Mouse (Mus musculus) ES-Bruce4 (cell line): ENCODE measurements around the gene Spata31d1a. TPM values are rescaled to one million over a fixed set of nuclear protein-coding genes. Genes with fewer than 3 reads are reported as not detected.
A peak's percentile ranks its signal among the peaks of the same experiment; 100 is the strongest.

Source experiments
- H3K27ac ChIP-seq: 2 replicates; pipeline ENCODE4 v1.5.1; 2012; ENCODE audit warnings: low read length, inconsistent platforms; ENCODE audit not compliant: insufficient read depth
- H3K27me3 ChIP-seq: 2 replicates; pipeline ENCODE4 v1.6.1; 2012; ENCODE audit warnings: mild to moderate bottlenecking, low read length, inconsistent platforms; ENCODE audit not compliant: control insufficient read depth, poor library complexity, insufficient read depth, severe bottlenecking
- H3K36me3 ChIP-seq: 2 replicates; pipeline ENCODE4 v1.6.1; 2012; ENCODE audit warnings: inconsistent platforms, mild to moderate bottlenecking, low read length, moderate library complexity; ENCODE audit not compliant: control insufficient read depth, poor library complexity, insufficient read depth, severe bottlenecking
- H3K4me1 ChIP-seq: one replicate; pipeline ENCODE4 v1.8.1; 2011; ENCODE audit warnings: low read length; ENCODE audit not compliant: control insufficient read depth, insufficient read depth
- H3K4me3 ChIP-seq: 2 replicates; pipeline ENCODE4 v1.5.1; 2011; ENCODE audit warnings: low read depth, mild to moderate bottlenecking, low read length
- H3K9ac ChIP-seq: 2 replicates; pipeline ENCODE4 v1.6.1; 2012; ENCODE audit warnings: low read depth, mild to moderate bottlenecking, inconsistent platforms; ENCODE audit not compliant: poor library complexity, severe bottlenecking
- H3K9me3 ChIP-seq: replicated peaks from 2 replicates; pipeline ENCODE4 v1.6.1; 2012; ENCODE audit warnings: mild to moderate bottlenecking, low read length, inconsistent platforms; ENCODE audit not compliant: control insufficient read depth, poor library complexity, insufficient read depth, severe bottlenecking
- CTCF ChIP-seq: IDR thresholded peaks from one replicate; pipeline ENCODE4 v1.8.1; 2011; ENCODE audit warnings: low read depth, low read length
- EP300 ChIP-seq: IDR thresholded peaks from 2 replicates; pipeline ENCODE4 v1.6.1; 2011; ENCODE audit warnings: low read depth, low read length; ENCODE audit not compliant: insufficient read depth
- POLR2A ChIP-seq: IDR thresholded peaks from one replicate; pipeline ENCODE4 v1.8.1; 2011; ENCODE audit warnings: low read length; ENCODE audit not compliant: insufficient read depth
- polyA plus RNA-seq: library from polyadenylated mRNA; stranded (reverse); fragments of >200 nt; gene quantifications from 2 replicates; pipeline ENCODE4 v1.2.4, GENCODE M21; 2011; ENCODE audit warnings: low read depth; ENCODE audit not compliant: missing spikeins, insufficient read depth, insufficient read length

Spata31d1a gene
- polyA plus RNA-seq, 1 experiment: 1.1 TPM

- H3K9me3 ChIP-seq: no peaks in the 10 kb centered on the region
- peaks cover 26% of the 10 kb centered on the region for H3K4me1 ChIP-seq
- no peak for TF ChIP-seq CTCF
- no peak for TF ChIP-seq EP300
- no peak for TF ChIP-seq POLR2A
- peaks cover 3% of the 10 kb centered on the region; the same call in 1 of the 2 replicates for H3K36me3 ChIP-seq
- H3K27me3 ChIP-seq: no peaks in the 10 kb centered on the region
- peak overlapping the region; percentile 97 for H3K27ac ChIP-seq
- no peak overlapping the region for H3K4me3 ChIP-seq
- H3K9ac ChIP-seq: no peak overlapping the region
These were observed 52.3 kb downstream of the Spata31d1a start for GRCm38 (mm10) chr13:59657781-59658180.

GRCm38 (mm10) chr13:59656975-59657388 is 53.1 kb downstream of the Spata31d1a start:
- no peak overlapping the region for H3K9ac ChIP-seq
- H3K27ac ChIP-seq: peak overlapping the region; percentile 97
- H3K4me1 ChIP-seq: peaks cover 26% of the 10 kb centered on the region
- H3K9me3 ChIP-seq: no peaks in the 10 kb centered on the region
- no peak overlapping the region for H3K4me3 ChIP-seq
- TF ChIP-seq CTCF (no peak), POLR2A (no peak), EP300 (no peak; the same call in 1 of the 2 replicates)
- H3K27me3 ChIP-seq: no peaks in the 10 kb centered on the region
- H3K36me3 ChIP-seq: no peaks in the 10 kb centered on the region

GRCm38 (mm10) chr13:59656316-59656832 is 53.8 kb downstream of the Spata31d1a start:
- H3K36me3 ChIP-seq: no peaks in the 10 kb centered on the region
- H3K4me1 ChIP-seq: peaks cover 24% of the 10 kb centered on the region
- TF ChIP-seq EP300 (0 out of 2 replicates have a peak, but pooled peaks have one; percentile 33), CTCF (no peak)
- H3K27ac ChIP-seq: peak overlapping the region; percentile 97
- no peak overlapping the region for H3K4me3 ChIP-seq
- H3K27me3 ChIP-seq: no peaks in the 10 kb centered on the region
- H3K9me3 ChIP-seq: no peaks in the 10 kb centered on the region
- H3K9ac ChIP-seq: no peak overlapping the region

GRCm38 (mm10) chr13:59655718-59656315 is 54.3 kb downstream of the Spata31d1a start:
- Histone ChIP-seq H3K36me3 (no peaks in the 10 kb centered on the region), H3K9ac (no peak overlapping the region), H3K4me1 (peaks cover 23% of the 10 kb centered on the region), H3K27me3 (no peaks in the 10 kb centered on the region), H3K9me3 (no peaks in the 10 kb centered on the region), H3K4me3 (no peak overlapping the region), H3K27ac (peak overlapping the region; percentile 97)
- TF ChIP-seq CTCF (no peak), POLR2A (no peak), EP300 (peak; percentile 58; the same call in 1 of the 2 replicates)

- TF ChIP-seq CTCF (no peak), EP300 (no peak), POLR2A (no peak)
- Histone ChIP-seq H3K27me3 (no peaks in the 10 kb centered on the region), H3K9ac (no peak overlapping the region), H3K27ac (no peak overlapping the region), H3K4me3 (no peak overlapping the region), H3K4me1 (peaks cover 21% of the 10 kb centered on the region), H3K36me3 (no peaks in the 10 kb centered on the region), H3K9me3 (no peaks in the 10 kb centered on the region)
These were observed 55.7 kb downstream of the Spata31d1a start for GRCm38 (mm10) chr13:59654465-59654864.

GRCm38 (mm10) chr13:59653136-59653535 is 57.0 kb downstream of the Spata31d1a start:
- Histone ChIP-seq H3K4me1 (peaks cover 21% of the 10 kb centered on the region), H3K9me3 (no peaks in the 10 kb centered on the region), H3K9ac (no peak overlapping the region), H3K27me3 (no peaks in the 10 kb centered on the region), H3K27ac (no peak overlapping the region), H3K4me3 (no peak overlapping the region), H3K36me3 (peaks cover 5% of the 10 kb centered on the region; the same call in 1 of the 2 replicates)
- TF ChIP-seq CTCF (no peak), POLR2A (no peak), EP300 (no peak)
